Mouse (Mus musculus) liver, embryonic 14.5 days (tissue): ENCODE measurements around the gene Eng. TPM values are rescaled to one million over a fixed set of nuclear protein-coding genes. Genes with fewer than 3 reads are reported as not detected.

Source experiments
- ATAC-seq: fragments of 200-750 bp; cut with Nextera tagmentation; 2 replicates; pipeline ENCODE4 v1.8.0; 2017; ENCODE audit warnings: moderate number of reproducible peaks, mild to moderate bottlenecking, moderate library complexity; ENCODE audit not compliant: insufficient read depth
- DNase-seq, 3 experiments: peaks; one replicate each; pipeline ENCODE4 v3.0.0-alpha.2; 2012 to 2013; ENCODE audit warnings: low read depth in 3 of 3, low spot score in 3 of 3
- H3K27ac ChIP-seq: fragments of 300-500 bp; sonication (generic); 2 replicates; pipeline ENCODE4 v1.5.1; 2014; ENCODE audit warnings: moderate library complexity, mild to moderate bottlenecking, control low read depth, inconsistent platforms
- H3K27me3 ChIP-seq: fragments of 300-500 bp; sonication (generic); 2 replicates; pipeline ENCODE4 v1.6.1; 2014; ENCODE audit warnings: mild to moderate bottlenecking, low read length, moderate library complexity; ENCODE audit not compliant: control insufficient read depth, insufficient read depth
- H3K36me3 ChIP-seq: fragments of 300-500 bp; sonication (generic); replicated peaks from 2 replicates; pipeline ENCODE4 v1.6.1; 2014; ENCODE audit warnings: low read depth; ENCODE audit not compliant: control insufficient read depth, insufficient read depth
- H3K4me1 ChIP-seq, 2 experiments: fragments of 200-500 bp in 1 of 2; fragments of 300-500 bp in 1 of 2; sonication (generic) in 1 of 2; replicated peaks; 2 replicates each; pipeline ENCODE4 v1.6.1; 2012 to 2014; ENCODE audit warnings: antibody characterized with exemption in 1 of 2, inconsistent platforms in 1 of 2, low read length in 1 of 2; ENCODE audit not compliant: control insufficient read depth in 2 of 2, insufficient read depth in 2 of 2
- H3K4me2 ChIP-seq: fragments of 300-500 bp; sonication (generic); 2 replicates; pipeline ENCODE4 v1.6.1; 2014; ENCODE audit warnings: low read depth, mild to moderate bottlenecking, control low read depth, moderate library complexity
- H3K4me3 ChIP-seq, 2 experiments: fragments of 200-500 bp in 1 of 2; fragments of 300-500 bp in 1 of 2; sonication (generic) in 1 of 2; 2 replicates each; pipeline ENCODE4 v1.5.1; 2012 to 2014; ENCODE audit warnings: low read depth in 2 of 2, low read length in 2 of 2, mild to moderate bottlenecking in 2 of 2, control low read depth in 1 of 2, inconsistent platforms in 1 of 2, moderate library complexity in 1 of 2; ENCODE audit not compliant: insufficient read depth in 1 of 2
- H3K9ac ChIP-seq: fragments of 300-500 bp; sonication (generic); replicated peaks from 2 replicates; pipeline ENCODE4 v1.6.1; 2014; ENCODE audit warnings: mild to moderate bottlenecking, control low read depth, moderate library complexity
- H3K9me3 ChIP-seq: fragments of 300-500 bp; sonication (generic); 2 replicates; pipeline ENCODE4 v1.6.1; 2016; ENCODE audit warnings: low read length, mixed read lengths; ENCODE audit not compliant: control insufficient read depth
- CTCF ChIP-seq: IDR thresholded peaks from 2 replicates; pipeline ENCODE4 v1.5.1; 2016; ENCODE audit warnings: antibody characterized with exemption, low read depth, control low read depth
- EP300 ChIP-seq: IDR thresholded peaks from 2 replicates; pipeline ENCODE4 v1.6.1; 2016; ENCODE audit warnings: antibody characterized with exemption, low read depth
- WGBS: fragments of 180-500 bp; shearing (Covaris S2); extraction: QIAGEN DNeasy Blood & Tissue Kit; methylation state at CpG from one replicate; pipeline ENCODE4 v1.1.7; 2014; ENCODE audit not compliant: insufficient replicate concordance; 5-methylcytosine and 5-hydroxymethylcytosine counted together
- polyA plus RNA-seq, 2 experiments: library from polyadenylated mRNA; depleted of rRNA in 1 of 2; stranded (reverse) in 1 of 2; unstranded in 1 of 2; fragments of >200 nt; fragmentation: Nextera tagmentation in 1 of 2; extraction: Ambion mirVana in 1 of 2; gene quantifications; 2 replicates each; pipeline versions ENCODE4 v1.2.1 to v1.2.3; 2012 to 2014

The Eng gene
- polyA plus RNA-seq, 2 experiments, result 13.9 to 15.4 TPM

- no peak overlapping the region for H3K4me2 ChIP-seq
- TF ChIP-seq CTCF (no peak), EP300 (no peak)
- H3K36me3 ChIP-seq, result no peaks in the 10 kb centered on the region
- no peak overlapping the region for H3K4me3 ChIP-seq
- H3K27me3 ChIP-seq, result no peaks in the 10 kb centered on the region
- no peak for ATAC-seq
- 72% methylated on average over 16 of the region's 16 CpGs for WGBS
- no peaks in the 10 kb centered on the region for H3K9me3 ChIP-seq
- peaks cover 0 to 8% of the 10 kb centered on the region in 2 experiments; a peak in 3 of 4 replicates for H3K4me1 ChIP-seq
- no peak overlapping the region for H3K27ac ChIP-seq
- no peak for DNase-seq
- H3K9ac ChIP-seq, result no peak overlapping the region
These were observed 78.7 kb downstream of the Eng start for GRCm38 (mm10) chr2:32724832-32725790.

- Histone ChIP-seq H3K27me3 (no peaks in the 10 kb centered on the region), H3K4me1 (peaks cover 0 to 4% of the 10 kb centered on the region in 2 experiments; a peak in 1 of 4 replicates), H3K9me3 (no peaks in the 10 kb centered on the region), H3K36me3 (no peaks in the 10 kb centered on the region), H3K27ac (no peak overlapping the region), H3K4me2 (peak overlapping the region; percentile 54), H3K9ac (no peak overlapping the region), H3K4me3 (peak overlapping the region; percentile 29 to 39; a peak in 3 of 4 replicates)
- ATAC-seq, result peak; percentile 88
- DNase-seq, result peak; percentile 69 to 77 (median 73)
- WGBS, result 6% methylated on average over 16 of the region's 16 CpGs
- TF ChIP-seq EP300 (no peak), CTCF (no peak)
These were observed 81.0 kb downstream of the Eng start for GRCm38 (mm10) chr2:32727435-32727834.

- DNase-seq (no peak), ATAC-seq (peak; percentile 14; the same call in 1 of the 2 replicates)
- H3K9me3 ChIP-seq, result no peaks in the 10 kb centered on the region
- no peak overlapping the region for H3K4me3 ChIP-seq
- H3K4me2 ChIP-seq, result no peak overlapping the region
- no peak overlapping the region for H3K27ac ChIP-seq
- no peaks in the 10 kb centered on the region for H3K27me3 ChIP-seq
- WGBS, result 46% methylated on average over 7 of the region's 7 CpGs
- H3K36me3 ChIP-seq, result no peaks in the 10 kb centered on the region
- H3K9ac ChIP-seq, result no peak overlapping the region
- 0 out of 4 replicates have a peak, but pooled peaks cover 0 to 4% of the 10 kb centered on the region in 2 experiments for H3K4me1 ChIP-seq
- no peak for TF ChIP-seq CTCF
These were observed 82.1 kb downstream of the Eng start for GRCm38 (mm10) chr2:32728463-32728862.

- peaks cover 0 to 5% of the 10 kb centered on the region in 2 experiments; a peak in 1 of 4 replicates for H3K4me1 ChIP-seq
- no peaks in the 10 kb centered on the region for H3K9me3 ChIP-seq
- H3K27ac ChIP-seq, result no peak overlapping the region
- no peak for TF ChIP-seq CTCF
- no peak for TF ChIP-seq EP300
- no peak for DNase-seq
- H3K36me3 ChIP-seq, result no peaks in the 10 kb centered on the region
- 67% methylated on average over 4 of the region's 4 CpGs for WGBS
- no peak overlapping the region for H3K9ac ChIP-seq
- ATAC-seq, result no peak
- no peaks in the 10 kb centered on the region for H3K27me3 ChIP-seq
- H3K4me2 ChIP-seq, result no peak overlapping the region; the same call in 1 of the 2 replicates
- no peak overlapping the region for H3K4me3 ChIP-seq
These were observed 83.2 kb downstream of the Eng start for GRCm38 (mm10) chr2:32729547-32729946.

GRCm38 (mm10) chr2:32730854-32731253, 84.5 kb downstream of the Eng start:
- Histone ChIP-seq H3K27me3 (no peaks in the 10 kb centered on the region), H3K4me3 (no peak overlapping the region), H3K27ac (no peak overlapping the region), H3K4me2 (no peak overlapping the region), H3K36me3 (no peaks in the 10 kb centered on the region), H3K9ac (no peak overlapping the region), H3K4me1 (peaks cover 0 to 6% of the 10 kb centered on the region in 2 experiments; a peak in 1 of 4 replicates), H3K9me3 (no peaks in the 10 kb centered on the region)
- TF ChIP-seq CTCF (no peak), EP300 (no peak)
- ATAC-seq (no peak), DNase-seq (no peak)
- WGBS, result 59% methylated on average over 11 of the region's 11 CpGs
